8 mouse cellular contexts compared by ENCODE assay signal in genomic region chr10:4341430-4341829, GRCm38 (mm10). TPM values are rescaled to one million over a fixed set of nuclear protein-coding genes. Genes with fewer than 3 reads are reported as not detected.
A peak's percentile ranks its signal among the peaks of the same experiment; 100 is the strongest.
DNase-seq lines count a peak whose midpoint lies in the region; ATAC-seq lines count a peak whose summit lies in the region.

No protein-coding gene starts in this region.

- DNase-seq in gastrocnemius, adult 18-20 months (ENCODE audit: low spot score) = peak; percentile 53
- no peak for DNase-seq in gastrocnemius, adult 8-10 months (ENCODE audit: low spot score in 2 of 2)
- DNase-seq in right cerebral cortex, postnatal 4 days = peak; percentile 25
- DNase-seq in right cerebral cortex, postnatal 14 days = no peak
- DNase-seq in heart, postnatal 4 days = peak; percentile 77
- peak; percentile 60 for DNase-seq in lung, postnatal 14 days
- DNase-seq in thymus, postnatal 14 days = peak; percentile 67

- peak; percentile 99 for ATAC-seq in common myeloid progenitor, adult 5-6 weeks (replicated peaks; ENCODE audit: low read depth, poor library complexity, severe bottlenecking)

RNA-seq across cellular contexts. Expression of gene Zbtb2, which starts 46.5 kb away (rescaled TPM):
- total RNA-seq in gastrocnemius, adult 18-20 months (2021) = 1 to 10 TPM; 4.4 to 5.2 TPM
- total RNA-seq in gastrocnemius, adult 8-10 months (2022) = 1 to 10 TPM; 4.5 to 6.0 (median 5.2) TPM
- total RNA-seq in common myeloid progenitor, adult 5-6 weeks (2017) = 14.9 and 17.2 TPM in 2 replicates
- total RNA-seq in heart, postnatal 4 days (2021) = 10 to 100 TPM; 10.6 to 10.9 TPM

Comparison
In these comparisons a context has a peak if more than half of its experiments do, and no peak if none do; other contexts are left out.
1. DNase-seq: peak in gastrocnemius, adult 18-20 months (single experiment), right cerebral cortex, postnatal 4 days (single experiment), heart, postnatal 4 days (single experiment), lung, postnatal 14 days (single experiment) and thymus, postnatal 14 days (single experiment); none in gastrocnemius, adult 8-10 months (0 of 2) and right cerebral cortex, postnatal 14 days (single experiment).